Mouse (Mus musculus): ENCODE measurements at regions not wholly inside any gene's neighbourhood (a gene's known extent, or its start where the extent isn't known, plus 50 kb on each side); places are given as distances from the start of the nearest gene placed in this dataset.

- in situ Hi-C loops (cut with MboI; ENCODE audit: low sequenced_read_pairs in 2 of 2, unreplicated experiment in 2 of 2), result no loop called here
- H3K4me3 ChIP-seq (ENCODE audit: insufficient read depth in 1 of 2, low read depth in 1 of 2, low read length in 2 of 2, poor library complexity in 1 of 2, severe bottlenecking in 1 of 2), result no peak overlapping the region
- H3K36me3 ChIP-seq (ENCODE audit: control insufficient read depth, insufficient read depth, low read length, poor library complexity, severe bottlenecking), result no peaks in the 10 kb centered on the region
- H3K9ac ChIP-seq (ENCODE audit: insufficient read depth, low read depth, low read length, poor library complexity, severe bottlenecking), result no peak overlapping the region
- H3K9me3 ChIP-seq (ENCODE audit: control insufficient read depth, insufficient read depth, low read depth, low read length), result no peaks in the 10 kb centered on the region
- DNase-seq (ENCODE audit: low read depth, low spot score), result no peak
- H3K4me1 ChIP-seq (ENCODE audit: control insufficient read depth in 2 of 2, insufficient read depth in 2 of 2, low read length in 2 of 2, poor library complexity in 1 of 2), result no peaks in the 10 kb centered on the region
- no peak for TF ChIP-seq CHD2 (IDR thresholded peaks at IDR 0.05; ENCODE audit: low read depth, low read length)
- TF ChIP-seq ZNF384 (IDR thresholded peaks at IDR 0.05; ENCODE audit: low read depth, low read length), result no peak
- no peak for TF ChIP-seq MAFK (IDR thresholded peaks at IDR 0.05; ENCODE audit: insufficient read depth, low read depth, low read length)
- no peak for TF ChIP-seq ZC3H11A (IDR thresholded peaks at IDR 0.05; ENCODE audit: borderline replicate concordance, low read depth, low read length)
- no peak for TF ChIP-seq HCFC1 (IDR thresholded peaks at IDR 0.05; ENCODE audit: borderline replicate concordance, insufficient read depth, low read length)
- H3K27ac ChIP-seq (ENCODE audit: insufficient read depth, low read depth, low read length, poor library complexity, severe bottlenecking), result no peak overlapping the region
Measured at GRCm38 (mm10) chr8:59113221-59113620, 200.8 kb upstream of the Galntl6 start.

GRCm38 (mm10) chr8:59091274-59091856 is 178.9 kb upstream of the Galntl6 start:
- no peaks in the 10 kb centered on the region for H3K9me3 ChIP-seq (ENCODE audit: control insufficient read depth, insufficient read depth, low read depth, low read length)
- no peak overlapping the region for H3K4me3 ChIP-seq (ENCODE audit: insufficient read depth in 1 of 2, low read depth in 1 of 2, low read length in 2 of 2, poor library complexity in 1 of 2, severe bottlenecking in 1 of 2)
- no peaks in the 10 kb centered on the region for H3K4me1 ChIP-seq (ENCODE audit: control insufficient read depth in 2 of 2, insufficient read depth in 2 of 2, low read length in 2 of 2, poor library complexity in 1 of 2)
- TF ChIP-seq ZNF384 (IDR thresholded peaks at IDR 0.05; ENCODE audit: low read depth, low read length) (no peak), HCFC1 (IDR thresholded peaks at IDR 0.05; ENCODE audit: borderline replicate concordance, insufficient read depth, low read length) (no peak), ZC3H11A (IDR thresholded peaks at IDR 0.05; ENCODE audit: borderline replicate concordance, low read depth, low read length) (no peak), CHD2 (IDR thresholded peaks at IDR 0.05; ENCODE audit: low read depth, low read length) (no peak), MAFK (IDR thresholded peaks at IDR 0.05; ENCODE audit: insufficient read depth, low read depth, low read length) (no peak)
- H3K36me3 ChIP-seq (ENCODE audit: control insufficient read depth, insufficient read depth, low read length, poor library complexity, severe bottlenecking), result no peaks in the 10 kb centered on the region
- no peak overlapping the region for H3K27ac ChIP-seq (ENCODE audit: insufficient read depth, low read depth, low read length, poor library complexity, severe bottlenecking)
- no peak for DNase-seq (ENCODE audit: low read depth, low spot score)
- no peak overlapping the region for H3K9ac ChIP-seq (ENCODE audit: insufficient read depth, low read depth, low read length, poor library complexity, severe bottlenecking)
- in situ Hi-C loops (cut with MboI; ENCODE audit: low sequenced_read_pairs in 2 of 2, unreplicated experiment in 2 of 2), result no loop called here

All from ES-E14 (cell line).